Mouse (Mus musculus) cerebellum, adult 2 months (tissue): ENCODE data around the gene Ppia. TPM values are rescaled to one million over a fixed set of nuclear protein-coding genes. Genes with fewer than 3 reads are reported as not detected.
"Not testable (repeated sequence)": the region's sequence is repeated elsewhere in the genome, so short reads cannot be mapped to it uniquely, and the experiment has no call there.

Experiments
- DNase-seq, 2 experiments: peaks; one replicate each; pipeline ENCODE4 v3.0.0; 2021
- H3K27ac ChIP-seq: fragments of 200-500 bp; 2 replicates; pipeline ENCODE4 v1.5.1; 2012; ENCODE audit warnings: low read length, control low read depth, inconsistent platforms; ENCODE audit not compliant: insufficient read depth
- H3K27me3 ChIP-seq: fragments of 200-500 bp; 2 replicates; pipeline ENCODE4 v1.6.1; 2012; ENCODE audit warnings: inconsistent platforms, mild to moderate bottlenecking, low read length, moderate library complexity; ENCODE audit not compliant: control insufficient read depth, insufficient read depth
- H3K4me1 ChIP-seq: fragments of 200-500 bp; 2 replicates; pipeline ENCODE4 v1.6.1; 2011; ENCODE audit warnings: low read length; ENCODE audit not compliant: control insufficient read depth, insufficient read depth
- H3K4me3 ChIP-seq: fragments of 200-500 bp; replicated peaks from 2 replicates; pipeline ENCODE3; 2011; ENCODE audit warnings: mild to moderate bottlenecking, low read depth, low read length, control low read depth; ENCODE audit not compliant: insufficient read depth
- CTCF ChIP-seq: fragments of 200-500 bp; IDR thresholded peaks from 2 replicates; pipeline ENCODE4 v1.5.1; 2011; ENCODE audit warnings: low read depth, mild to moderate bottlenecking, control low read depth, low read length, moderate library complexity, borderline replicate concordance; ENCODE audit not compliant: insufficient read depth
- POLR2A ChIP-seq: fragments of 200-500 bp; IDR thresholded peaks from 2 replicates; pipeline ENCODE4 v1.6.1; 2011; ENCODE audit warnings: low read length, control low read depth, borderline replicate concordance; ENCODE audit not compliant: insufficient read depth
- WGBS: fragments of 180-500 bp; shearing (Covaris S2); methylation state at CpG from one replicate; pipeline ENCODE4 v1.1.7; 2018; 5-methylcytosine and 5-hydroxymethylcytosine counted together
- polyA plus RNA-seq: library from polyadenylated mRNA; depleted of rRNA; stranded (reverse); fragments of >200 nt; gene quantifications from 2 replicates; pipeline ENCODE4 v1.2.3, GENCODE M21; 2012

The Ppia gene
- polyA plus RNA-seq, 1 experiment: 2,321 TPM

GRCm38 (mm10) chr11:6440171-6440570, 24.9 kb downstream of the Ppia start:
- 95% methylated on average over 4 of the region's 4 CpGs for WGBS

GRCm38 (mm10) chr11:6442566-6442965, 27.3 kb downstream of the Ppia start:
- Histone ChIP-seq H3K27ac (no peak overlapping the region), H3K4me3 (no peak overlapping the region), H3K27me3 (no peaks in the 10 kb centered on the region), H3K4me1 (peaks cover 4% of the 10 kb centered on the region; the same call in 1 of the 2 replicates)
- TF ChIP-seq CTCF: no peak
- TF ChIP-seq POLR2A: no peak
- no peak for DNase-seq
- 95% methylated on average over 4 of the region's 4 CpGs for WGBS

More at GRCm38 (mm10) chr11:6440171-6440570, 24.9 kb downstream of the Ppia start:
- Histone ChIP-seq H3K4me3 (no peak overlapping the region), H3K27me3 (no peaks in the 10 kb centered on the region), H3K4me1 (peaks cover 4% of the 10 kb centered on the region; the same call in 1 of the 2 replicates), H3K27ac (no peak overlapping the region)
- no peak for TF ChIP-seq CTCF
- TF ChIP-seq POLR2A: no peak
- DNase-seq: no peak

DNA sequence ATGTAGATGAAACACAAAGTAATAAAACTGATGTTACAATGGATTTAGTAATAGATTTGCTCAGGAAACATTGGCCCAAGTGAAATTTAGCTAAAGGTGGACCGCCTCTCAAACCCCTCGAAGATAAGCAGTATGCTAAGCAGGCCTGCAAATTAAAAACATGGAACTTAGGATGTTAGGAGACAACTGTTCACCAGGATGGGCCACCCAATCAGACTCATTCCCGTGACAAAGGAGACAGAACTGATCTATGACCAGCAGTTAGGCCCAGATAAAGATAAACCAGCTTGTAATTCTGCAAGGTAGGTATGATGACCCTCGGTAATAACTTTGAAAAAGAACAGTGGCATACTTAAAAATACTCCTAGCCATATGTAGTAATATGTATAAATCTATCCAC, 27.9 kb downstream of the Ppia start:
- peaks cover 4% of the 10 kb centered on the region; the same call in 1 of the 2 replicates for H3K4me1 ChIP-seq
- no peak for DNase-seq
- no peak for TF ChIP-seq POLR2A
- no peak for TF ChIP-seq CTCF
- H3K27ac ChIP-seq: no peak overlapping the region
- WGBS: 27% methylated on average over 4 of the region's 4 CpGs
- H3K27me3 ChIP-seq: no peaks in the 10 kb centered on the region
- peak overlapping the region; percentile 95 for H3K4me3 ChIP-seq

- 1% methylated on average over 10 of the region's 10 CpGs for WGBS
- TF ChIP-seq CTCF (no peak), POLR2A (no peak)
- peaks cover 4% of the 10 kb centered on the region; the same call in 1 of the 2 replicates for H3K4me1 ChIP-seq
- H3K27me3 ChIP-seq: no peaks in the 10 kb centered on the region
- H3K4me3 ChIP-seq: peak overlapping the region; percentile 95
- peak overlapping the region; percentile 67; the same call in 1 of the 2 replicates for H3K27ac ChIP-seq
- DNase-seq: no peak
Observed at GRCm38 (mm10) chr11:6443727-6444076, 28.5 kb downstream of the Ppia start.

DNA sequence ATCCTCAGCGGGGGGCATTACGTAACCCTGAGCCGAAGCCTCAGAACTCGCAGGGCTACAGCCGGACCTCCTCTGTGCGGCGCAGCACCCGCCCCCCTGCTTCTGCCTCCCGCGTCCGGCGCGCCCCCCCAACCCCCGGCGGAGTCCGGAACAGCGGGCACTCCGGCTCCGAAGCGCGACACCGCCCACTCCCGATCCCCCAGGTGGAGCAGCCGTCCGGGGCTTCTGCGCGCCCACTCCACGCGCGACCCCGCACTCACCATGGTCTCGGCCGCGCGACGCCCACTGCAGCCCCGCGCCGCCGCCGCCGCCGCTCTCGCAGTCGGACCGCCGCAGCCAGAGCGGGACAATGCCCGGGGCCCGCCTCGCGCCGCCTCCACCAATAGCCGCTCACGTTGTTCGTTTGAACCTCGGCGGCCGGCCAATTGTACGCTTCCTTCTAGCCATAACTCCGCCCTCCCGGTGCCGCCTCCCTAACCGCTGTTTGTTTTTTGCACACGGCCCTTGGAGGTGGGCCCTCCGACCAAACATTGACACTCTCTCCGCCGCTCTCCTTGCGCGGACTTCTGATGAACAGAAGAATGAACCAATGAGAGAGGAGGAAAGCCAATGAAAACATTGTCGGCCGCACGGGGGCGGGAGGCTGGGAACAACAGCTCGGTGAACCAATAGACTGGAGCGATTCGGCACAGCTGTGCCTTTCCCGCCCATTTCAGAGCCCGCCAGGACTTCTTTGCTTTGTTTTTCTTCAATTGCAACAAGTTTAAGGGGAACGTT, 29.0 kb downstream of the Ppia start, which contains the start of gene H2afv:
H2afv (minus strand) TSS at position 367 of the 777 bp plus-strand sequence.
- TF ChIP-seq POLR2A (peak; percentile 51; the same call in 1 of the 2 replicates), CTCF (no peak)
- peak; percentile 100 for DNase-seq
- peak within 1 kb of the TSS; percentile 67 for H3K27ac ChIP-seq
- H3K4me3 ChIP-seq: peak within 1 kb of the TSS; percentile 95
- H3K27me3 ChIP-seq: no peaks in the 10 kb centered on the region
- peaks cover 4% of the 10 kb centered on the region; the same call in 1 of the 2 replicates for H3K4me1 ChIP-seq
- under 1% methylated on average over 77 of the region's 80 CpGs for WGBS

DNA sequence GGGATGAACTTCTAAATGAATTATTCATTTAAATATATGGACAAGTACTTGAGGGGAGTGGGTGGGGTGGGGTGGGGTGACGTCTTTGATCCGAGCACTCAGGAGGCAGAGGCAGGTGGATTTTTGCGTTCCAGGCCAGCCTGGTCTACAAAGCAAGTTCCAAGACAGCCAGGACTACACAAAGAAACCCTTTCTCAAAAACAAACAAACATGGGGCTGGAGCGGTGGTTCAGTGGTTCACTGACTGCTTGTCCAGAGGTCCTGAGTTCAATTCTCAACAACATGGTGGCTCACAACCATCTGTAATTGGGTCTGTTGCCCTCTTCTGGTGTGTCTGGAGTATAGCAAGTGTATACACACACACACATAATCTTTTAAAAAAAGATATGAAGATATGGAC, 30.2 kb downstream of the Ppia start:
- Histone ChIP-seq H3K27ac (no peak overlapping the region), H3K4me3 (no peak overlapping the region), H3K27me3 (no peaks in the 10 kb centered on the region), H3K4me1 (peaks cover 4% of the 10 kb centered on the region; the same call in 1 of the 2 replicates)
- TF ChIP-seq CTCF: no peak
- no peak for TF ChIP-seq POLR2A
- 81% methylated on average over 4 of the region's 4 CpGs for WGBS
- DNase-seq: no peak

- no peak for DNase-seq
- H3K27ac ChIP-seq: no peak overlapping the region
- H3K4me3 ChIP-seq: no peak overlapping the region
- peaks cover 4% of the 10 kb centered on the region; the same call in 1 of the 2 replicates for H3K4me1 ChIP-seq
- 96% methylated on average over 7 of the region's 7 CpGs for WGBS
- no peaks in the 10 kb centered on the region for H3K27me3 ChIP-seq
- TF ChIP-seq POLR2A (no peak), CTCF (no peak)
Observed at GRCm38 (mm10) chr11:6445951-6446350, 30.7 kb downstream of the Ppia start.

- no peak overlapping the region for H3K4me3 ChIP-seq
- peaks cover 4% of the 10 kb centered on the region; the same call in 1 of the 2 replicates for H3K4me1 ChIP-seq
- TF ChIP-seq CTCF: no peak
- TF ChIP-seq POLR2A: no peak
- no peak for DNase-seq
- H3K27me3 ChIP-seq: no peaks in the 10 kb centered on the region
- WGBS: 66% methylated on average over 4 of the region's 4 CpGs
- H3K27ac ChIP-seq: no peak overlapping the region
Observed at GRCm38 (mm10) chr11:6447493-6447892, 32.2 kb downstream of the Ppia start.

- not testable (repeated sequence) for DNase-seq, H3K4me1 ChIP-seq, H3K4me3 ChIP-seq, H3K27ac ChIP-seq, H3K27me3 ChIP-seq
- WGBS: 96% methylated on average over 5 of the region's 5 CpGs
Observed at GRCm38 (mm10) chr11:6448155-6448554, 32.9 kb downstream of the Ppia start.
